Mouse (Mus musculus) cerebellum, postnatal 4 days (tissue): ENCODE results near the gene Plin4.
"Not testable (repeated sequence)": the region's sequence is repeated elsewhere in the genome, so short reads cannot be mapped to it uniquely, and the experiment has no call there.

ENCODE experiments used
- DNase-seq, 2 experiments: peaks; one replicate each; pipeline ENCODE4 v3.0.0; 2022; ENCODE audit warnings: low spot score in 2 of 2, mixed read lengths in 1 of 2

The Plin4 gene

DNA sequence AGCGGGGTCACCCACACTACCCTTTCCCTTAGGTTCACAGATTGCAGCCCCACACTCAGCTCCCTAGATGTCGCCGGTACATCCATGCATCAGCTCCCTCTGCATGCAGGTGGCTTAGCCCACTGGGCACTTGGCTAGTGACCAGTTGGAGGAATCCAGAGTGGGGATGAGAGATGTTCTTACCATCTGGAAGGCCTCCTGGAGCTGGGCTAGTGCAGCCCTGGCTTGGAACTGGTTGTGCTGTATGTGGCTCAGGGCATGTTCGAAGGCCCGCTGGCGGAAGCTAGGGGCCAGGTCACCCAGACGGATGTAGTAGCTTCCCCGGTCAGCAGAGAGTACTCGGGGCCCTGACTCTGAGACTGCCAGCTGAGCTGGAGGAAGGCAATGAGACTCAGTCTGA lies 6.7 kb downstream of the Plin4 start:
- DNase-seq = no peak

DNA sequence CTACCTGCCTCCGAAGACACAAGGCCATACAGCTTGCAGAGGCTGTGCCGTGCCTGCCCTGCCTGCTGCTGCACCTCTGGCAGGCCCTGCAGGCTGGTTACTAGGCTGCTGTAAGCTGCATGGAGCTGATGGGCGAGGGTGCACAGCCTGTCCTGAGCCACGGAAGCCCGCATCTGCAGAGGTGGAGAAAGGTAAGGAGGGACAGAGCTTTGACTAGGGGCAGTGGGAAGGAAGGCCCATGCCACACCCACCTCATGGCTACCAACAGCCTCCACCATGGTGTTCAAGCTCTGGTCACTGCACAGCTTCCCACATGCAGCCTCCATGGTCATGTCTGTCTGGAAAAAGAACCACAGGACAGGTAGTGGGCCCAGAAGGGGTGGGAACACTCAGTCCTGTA lies 7.4 kb downstream of the Plin4 start:
- no peak for DNase-seq

DNA sequence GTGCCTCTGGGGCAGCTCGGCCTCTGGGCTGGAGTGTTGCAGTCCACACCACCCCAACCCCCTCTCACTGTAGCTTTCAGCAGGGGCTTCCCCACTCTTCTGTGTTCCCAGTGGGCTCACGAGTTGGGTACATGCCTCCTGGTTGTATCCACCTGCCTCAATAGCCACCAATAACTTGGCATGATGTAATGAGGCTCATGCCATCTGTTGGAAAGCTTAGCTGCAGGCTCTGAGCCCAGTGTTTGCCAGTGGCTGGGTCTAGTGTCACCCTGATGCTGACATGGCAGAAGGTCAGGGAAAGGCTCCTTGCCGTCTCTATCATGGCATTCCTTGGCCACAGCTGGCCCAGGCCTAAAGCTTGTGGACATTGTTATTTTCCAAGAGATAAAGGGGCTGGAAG lies 8.8 kb downstream of the Plin4 start:
- no peak for DNase-seq

DNA sequence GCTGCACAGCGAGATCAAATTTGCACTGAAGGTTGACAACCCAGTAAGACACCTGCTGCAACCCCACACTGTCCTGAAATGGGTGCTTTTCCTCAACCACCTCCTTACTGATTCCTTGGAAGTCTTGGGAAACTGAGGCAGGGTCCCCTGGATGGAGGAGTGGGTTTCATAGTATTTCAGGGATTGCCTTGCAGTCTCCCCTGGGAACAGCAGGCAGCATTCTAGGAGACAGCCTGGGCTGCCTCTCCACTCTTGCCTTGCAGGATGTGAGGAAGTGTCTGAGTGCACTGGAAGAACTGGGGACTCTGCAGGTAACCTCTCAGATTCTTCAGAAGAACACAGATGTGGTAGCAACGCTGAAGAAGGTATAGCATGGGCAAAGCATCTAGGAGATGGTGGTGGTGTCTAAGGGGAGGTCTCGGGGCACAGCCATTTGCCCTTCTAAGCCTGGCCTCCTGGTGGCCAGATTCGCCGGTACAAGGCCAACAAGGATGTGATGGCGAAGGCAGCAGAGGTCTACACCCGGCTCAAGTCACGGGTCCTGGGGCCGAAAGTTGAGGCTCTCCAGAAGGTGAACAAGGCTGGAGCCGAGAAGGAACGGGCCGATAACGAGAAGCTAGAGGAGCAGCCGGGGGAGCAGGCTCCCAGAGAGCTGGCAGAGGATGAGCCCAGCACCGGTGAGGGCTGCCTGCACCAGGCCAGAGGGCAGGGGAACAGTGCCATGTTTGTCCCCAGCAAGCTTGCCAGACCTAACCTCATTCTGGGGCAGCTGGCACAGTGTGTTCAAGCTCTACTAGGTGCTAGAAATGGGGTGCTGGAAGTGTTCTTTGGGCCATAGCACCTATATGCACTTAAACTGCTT lies 10.7 kb downstream of the Plin4 start:
- no peak for DNase-seq

DNA sequence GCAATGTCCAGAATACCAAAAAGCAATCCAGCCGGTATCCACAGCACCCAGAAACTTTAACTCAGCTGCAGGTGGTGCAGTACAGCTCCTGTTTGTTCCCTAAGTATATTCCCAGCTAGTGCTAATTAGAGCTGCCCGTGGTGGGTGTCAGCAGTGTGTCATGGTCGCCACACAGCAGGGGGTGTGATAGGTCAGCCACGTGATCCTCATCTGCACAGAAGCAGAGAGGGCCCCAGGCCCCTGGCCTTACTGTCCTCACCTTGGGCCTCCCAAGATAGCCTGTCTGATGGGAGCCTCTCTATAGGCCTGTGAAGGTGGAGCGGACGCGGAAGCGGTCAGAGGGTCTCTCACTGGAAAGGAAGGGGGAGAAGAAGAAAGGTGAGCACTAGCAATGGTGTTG lies 11.4 kb downstream of the Plin4 start:
- no peak for DNase-seq

DNA sequence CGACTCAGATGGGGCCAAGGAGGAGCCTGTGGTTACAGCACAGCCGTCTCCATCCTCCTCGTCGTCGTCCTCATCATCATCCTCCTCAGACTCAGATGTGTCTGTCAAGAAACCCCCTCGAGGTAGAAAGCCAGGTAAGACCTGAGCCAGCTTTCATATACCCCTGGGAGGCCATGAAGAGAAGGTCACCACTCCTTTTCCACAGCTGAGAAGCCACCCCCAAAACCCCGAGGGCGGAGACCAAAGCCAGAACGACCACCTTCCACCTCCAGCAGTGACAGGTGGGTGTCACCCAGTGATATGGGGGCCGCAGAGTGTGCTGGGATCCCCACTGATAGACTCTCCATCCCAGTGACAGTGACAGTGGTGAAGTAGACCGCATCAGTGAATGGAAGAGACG lies 12.7 kb downstream of the Plin4 start:
- no peak for DNase-seq

DNA sequence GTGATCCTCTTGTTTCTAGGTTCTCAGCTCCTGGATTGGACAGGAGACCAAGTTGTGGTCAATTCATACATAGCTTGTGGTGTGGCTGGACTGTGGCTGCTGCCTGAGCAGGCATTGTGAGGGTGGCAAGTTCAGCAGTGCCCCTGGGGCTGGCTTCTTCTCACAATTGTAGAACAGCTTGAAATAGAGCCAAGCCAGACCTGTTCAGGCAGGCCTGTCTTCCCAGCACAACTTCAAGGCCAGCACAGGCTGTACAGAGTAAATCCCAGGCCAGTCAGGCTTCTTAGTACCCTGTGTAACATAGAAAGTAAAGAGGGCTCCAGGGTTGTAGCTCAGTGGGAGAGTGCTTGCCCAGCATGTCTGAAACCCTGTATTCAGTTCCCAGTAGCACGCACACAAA lies 16.8 kb downstream of the Plin4 start:
- no peak for DNase-seq

DNA sequence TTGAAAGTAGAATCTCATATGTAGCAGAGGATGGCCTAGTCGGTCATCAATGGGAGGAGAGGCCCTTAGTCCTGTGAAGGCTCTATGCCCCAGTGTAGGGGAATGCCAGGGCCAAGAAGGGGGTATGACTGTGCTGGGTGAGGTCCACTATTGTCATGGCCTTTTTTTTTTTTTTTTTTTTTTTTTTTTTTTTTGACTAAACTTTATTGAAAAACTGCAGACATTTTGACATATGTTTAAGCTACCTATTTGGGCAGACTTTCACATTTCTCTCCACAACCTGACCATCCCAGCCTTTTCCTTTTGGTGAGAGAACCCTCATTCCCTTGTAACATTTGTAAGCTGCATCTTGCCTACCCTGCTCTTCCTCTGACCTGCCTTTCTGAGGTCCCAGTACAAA lies 17.3 kb downstream of the Plin4 start:
- no peak for DNase-seq

DNA sequence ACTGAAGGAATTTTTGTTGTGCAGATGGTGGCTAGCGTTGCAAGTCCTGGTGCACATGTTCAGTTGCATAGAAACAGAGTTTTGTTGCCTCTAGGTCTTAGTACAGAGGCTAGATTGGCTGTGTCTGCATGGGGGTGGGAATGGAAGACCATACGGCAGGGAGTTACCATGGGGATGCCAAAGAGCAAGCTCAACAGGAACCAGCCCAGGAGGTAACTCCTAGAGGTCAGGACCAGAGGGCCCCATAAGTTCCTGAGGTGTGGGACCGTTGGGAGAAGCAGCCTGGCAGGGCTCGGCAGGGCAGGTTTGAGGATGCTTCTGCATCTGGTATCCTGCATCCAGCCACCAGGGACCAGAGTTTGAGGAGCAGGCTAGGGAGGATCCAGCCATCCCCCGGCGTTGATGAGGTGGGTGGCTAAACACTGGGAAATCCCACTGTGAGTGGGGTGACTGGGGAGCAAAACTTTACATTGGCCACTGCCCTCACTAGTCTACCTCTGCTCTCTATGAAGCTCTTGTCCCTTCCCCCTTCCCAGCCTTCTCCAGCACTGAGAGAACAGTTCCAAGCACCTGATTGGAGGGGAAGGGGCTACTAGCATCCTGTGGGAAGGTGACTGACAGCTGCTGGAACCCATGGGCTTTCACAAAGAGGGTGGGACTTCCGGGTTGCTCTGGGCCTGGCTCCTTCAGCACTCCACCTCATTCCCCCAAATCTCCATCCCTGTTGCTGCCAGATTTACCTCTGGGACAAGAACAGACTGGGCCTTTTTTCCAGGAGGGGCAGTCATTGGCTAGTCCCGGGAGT lies 28.6 kb downstream of the Plin4 start:
- DNase-seq = peak in 1 of 2 experiments; percentile 40

DNA sequence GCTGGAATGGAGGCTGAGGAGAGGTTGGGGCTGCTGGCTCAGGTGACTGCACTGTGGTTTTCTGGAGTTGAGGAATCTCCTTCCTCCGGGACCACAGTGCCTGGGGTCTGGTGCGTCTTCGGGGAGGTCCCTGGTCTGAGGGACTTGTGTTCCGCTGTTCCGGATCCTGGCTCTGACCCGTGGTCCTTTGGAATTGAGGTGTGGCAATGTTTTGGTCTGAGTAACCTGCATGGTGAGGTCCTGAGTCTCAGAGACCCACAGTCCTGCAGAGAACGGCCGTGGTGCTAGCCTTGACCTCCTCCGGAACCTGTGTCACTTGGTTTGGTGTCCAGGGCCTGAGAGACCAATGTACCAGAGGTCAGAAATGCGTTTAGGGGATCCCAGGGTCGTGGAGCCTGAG lies 29.7 kb downstream of the Plin4 start:
- no peak for DNase-seq

DNA sequence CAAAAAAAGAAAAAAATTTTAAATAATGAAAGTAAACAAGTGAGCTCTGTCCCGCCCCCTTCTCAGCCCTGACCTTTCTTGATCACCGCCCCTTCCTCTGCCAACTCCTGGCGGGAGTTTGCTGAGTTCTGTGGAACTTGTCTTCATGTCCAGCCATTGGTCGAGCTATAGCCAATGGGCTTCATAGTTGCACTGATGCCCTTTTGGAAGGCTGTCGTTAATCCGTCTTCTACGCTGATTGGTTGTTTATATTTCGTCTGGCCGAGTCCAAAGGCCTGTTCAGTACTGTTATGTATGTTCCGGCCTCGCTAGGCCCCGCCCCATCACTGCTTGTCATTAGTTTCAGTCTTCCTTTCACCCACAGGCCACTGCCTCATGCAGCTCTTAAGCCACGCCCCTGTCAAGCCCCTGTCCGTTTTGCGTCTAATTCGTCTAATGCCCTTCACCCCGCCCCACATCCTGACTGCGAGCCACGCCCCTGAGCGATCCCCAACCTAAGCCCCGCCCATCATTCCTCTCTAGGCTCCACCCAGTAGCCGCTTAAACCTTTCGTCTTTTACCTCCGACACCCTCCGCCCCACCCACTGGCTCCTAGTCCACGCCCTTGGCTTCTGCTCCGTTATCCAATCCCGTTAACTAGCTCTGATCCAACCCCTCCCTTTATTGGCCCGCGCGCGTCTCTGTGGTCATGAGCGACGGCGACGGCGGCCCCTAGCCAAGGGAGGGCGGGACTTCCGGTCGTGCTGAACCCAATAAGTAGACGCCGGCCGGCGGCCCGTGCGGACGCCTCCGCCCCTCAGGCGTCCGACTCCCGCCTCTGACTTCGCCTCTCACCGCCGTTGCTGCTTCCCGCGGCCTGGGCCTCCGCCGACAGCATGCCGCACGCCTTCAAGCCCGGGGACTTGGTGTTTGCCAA lies 30.5 kb downstream of the Plin4 start, which contains the start of gene Hdgfl2:
Hdgfl2 (plus strand) TSS at position 755 of the 916 bp plus-strand sequence.
- DNase-seq = peak; percentile 96 to 99

DNA sequence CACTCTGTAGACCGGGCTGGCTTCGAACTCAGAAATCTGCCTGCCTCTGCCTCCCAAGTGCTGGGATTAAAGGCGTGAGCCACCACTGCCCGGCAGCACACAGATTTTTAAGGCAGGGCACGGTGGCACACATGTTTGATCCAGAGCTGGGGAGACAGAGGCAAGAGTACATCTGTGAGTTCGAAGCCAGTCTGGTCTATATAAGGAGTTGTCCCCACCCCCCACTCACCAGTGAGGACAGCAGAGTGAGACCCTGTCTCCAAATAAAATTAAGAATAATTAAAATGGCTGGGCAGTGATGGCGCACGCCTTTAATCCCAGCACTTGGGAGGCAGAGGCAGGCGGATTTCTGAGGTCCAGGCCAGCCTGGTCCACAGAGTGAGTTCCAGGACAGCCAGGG lies 31.2 kb downstream of the Plin4 start:
- DNase-seq = not testable (repeated sequence)

DNA sequence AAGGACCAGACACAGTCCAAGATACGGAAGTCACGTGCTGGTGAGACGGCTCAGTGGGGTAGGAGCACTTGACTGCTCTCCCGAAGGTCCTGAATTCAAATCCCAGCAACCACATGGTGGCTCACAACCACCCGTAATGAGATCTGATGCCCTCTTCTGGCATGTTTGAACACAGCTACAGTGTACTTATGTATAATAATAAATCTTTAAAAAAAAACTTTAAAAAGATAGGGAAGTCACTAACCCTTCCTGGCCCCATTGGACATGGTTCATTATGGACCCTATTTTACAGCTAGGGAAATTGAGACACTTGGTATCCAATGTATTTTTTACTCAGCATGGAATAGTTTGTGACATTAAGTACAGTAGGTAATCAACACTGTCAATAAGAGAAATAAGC lies 32.1 kb downstream of the Plin4 start:
- DNase-seq = no peak

DNA sequence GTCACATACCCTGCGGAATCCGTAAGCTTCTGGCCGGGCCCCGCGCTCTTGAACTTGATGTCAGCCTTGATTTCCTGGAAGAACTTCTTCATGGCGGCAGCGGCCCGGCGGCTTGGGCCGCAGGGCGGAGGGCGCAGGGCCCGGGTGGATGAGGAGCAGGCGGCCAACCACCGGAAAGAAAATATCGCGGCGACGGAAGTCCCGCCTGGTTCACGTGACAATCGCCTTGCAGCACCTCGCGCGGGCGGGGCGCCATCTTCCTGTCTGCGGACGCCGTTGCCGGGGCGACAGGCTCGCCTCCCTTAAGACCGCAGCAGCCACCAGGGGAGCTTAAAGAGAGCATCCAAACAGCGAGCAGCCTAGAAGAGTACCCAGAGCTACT lies 34.8 kb downstream of the Plin4 start, which contains the start of gene Ubxn6:
Ubxn6 (minus strand) TSS at position 202 of the 382 bp plus-strand sequence.
- DNase-seq = peak; percentile 95 to 96

DNA sequence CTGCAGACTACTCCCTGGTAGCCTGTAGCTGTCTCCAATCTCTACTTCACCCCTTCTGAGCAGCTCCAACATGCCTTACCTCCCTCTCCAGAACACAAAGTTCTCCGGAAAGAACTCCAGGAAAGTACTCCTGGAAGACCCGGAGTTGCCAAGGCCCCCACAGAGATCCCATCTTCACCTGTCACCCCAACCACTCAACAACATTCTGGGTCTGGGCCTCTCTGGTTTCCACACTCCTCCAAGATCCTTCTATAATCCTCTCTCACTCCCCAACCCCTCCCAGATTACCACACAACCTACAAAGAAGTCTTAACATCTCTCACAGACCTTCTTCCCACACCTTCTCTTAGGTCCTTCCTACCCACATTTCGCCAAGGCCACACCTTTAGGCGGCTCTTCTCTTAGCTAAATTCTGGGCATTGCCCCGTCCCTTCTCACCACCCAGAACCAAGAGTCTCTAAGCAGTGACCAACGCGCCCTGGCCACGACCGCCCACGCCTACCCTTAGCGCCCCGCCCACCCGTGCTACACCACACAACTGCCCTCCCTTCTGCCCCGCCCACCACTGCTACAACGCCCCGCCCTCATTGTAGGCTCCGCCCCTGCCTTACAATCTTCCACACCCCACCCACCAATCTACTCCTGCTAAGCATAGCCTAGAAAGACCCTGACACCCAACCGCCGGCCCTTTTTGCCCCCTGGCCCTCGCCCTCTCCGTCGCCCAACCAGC lies 35.3 kb downstream of the Plin4 start:
- peak; percentile 46 to 68 for DNase-seq

DNA sequence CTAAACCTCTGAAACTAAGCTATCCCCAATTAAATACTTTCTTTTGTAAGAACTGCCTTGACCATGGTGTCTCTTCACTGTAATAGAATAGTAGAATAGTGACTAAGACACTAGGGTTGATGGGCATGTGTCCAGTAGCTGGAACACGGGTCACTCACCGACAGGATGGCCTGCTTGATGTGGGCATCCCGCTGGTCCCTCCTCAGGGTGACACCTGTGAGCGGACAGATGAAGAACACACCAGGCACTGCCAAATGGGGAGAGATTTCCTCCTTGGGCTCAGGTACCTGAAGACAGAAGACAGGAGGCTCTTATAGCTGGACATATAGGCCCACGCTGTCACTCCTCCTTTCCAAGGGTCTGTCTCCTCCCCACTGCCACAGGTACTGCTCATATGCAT lies 37.4 kb downstream of the Plin4 start:
- DNase-seq = no peak

DNA sequence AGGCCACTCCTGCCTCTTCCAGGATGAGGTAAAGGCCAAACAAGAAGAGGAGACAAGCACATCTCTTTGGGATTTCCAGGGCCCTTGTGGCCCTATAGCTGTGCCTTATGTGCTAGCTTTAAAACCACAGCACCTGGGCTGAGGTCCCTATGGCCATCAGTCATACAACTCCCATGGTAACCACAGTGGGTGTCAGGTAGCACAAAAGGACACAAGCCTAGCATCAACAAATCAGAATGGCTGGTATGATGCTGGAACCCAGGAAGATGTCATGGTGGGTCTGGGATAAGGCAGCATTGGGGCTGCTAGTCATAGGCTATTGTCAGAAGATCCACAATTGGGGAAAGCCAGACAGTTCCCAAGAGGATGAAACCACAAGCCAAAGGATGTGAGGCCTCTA lies 38.5 kb downstream of the Plin4 start:
- no peak for DNase-seq

DNA sequence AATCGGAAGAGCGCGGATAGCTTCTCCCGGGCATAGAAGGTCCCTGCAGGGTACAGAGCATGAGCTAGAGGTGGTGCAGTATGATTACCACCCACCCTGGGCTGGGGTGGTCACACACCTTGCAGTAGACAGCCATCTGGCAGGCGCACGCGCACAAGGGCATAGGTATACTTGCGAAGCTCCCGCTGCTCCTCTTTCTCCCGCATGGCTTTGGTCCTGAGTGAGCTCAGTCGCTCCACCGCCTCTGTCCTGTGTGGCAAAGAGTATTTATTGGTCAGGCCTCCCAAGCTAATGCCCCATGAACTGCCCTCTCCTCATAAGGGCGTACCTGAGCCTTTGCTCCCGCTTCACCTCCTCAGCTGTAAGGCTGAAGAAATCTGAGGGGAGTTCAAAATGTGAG lies 40.5 kb downstream of the Plin4 start:
- DNase-seq = no peak

DNA sequence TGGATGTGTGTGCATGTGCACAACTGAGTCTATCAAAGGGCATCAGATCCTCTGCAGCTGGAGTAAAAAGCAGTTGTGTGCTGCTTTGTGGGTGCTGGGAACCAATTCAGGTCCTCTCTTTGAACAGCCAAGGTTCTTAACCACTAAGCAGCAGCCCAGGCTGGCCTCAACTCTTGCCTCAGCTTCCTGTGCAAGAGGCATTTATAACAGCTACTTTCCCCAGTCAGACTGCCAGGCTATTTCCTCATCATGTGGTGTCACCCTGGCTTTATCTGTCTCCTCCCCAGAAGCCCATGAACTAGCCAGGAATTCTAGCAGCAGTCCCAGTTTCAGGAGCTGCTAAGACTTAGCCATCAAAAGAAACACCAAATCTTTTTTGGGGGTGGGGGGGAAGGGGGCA lies 43.2 kb downstream of the Plin4 start:
- no peak for DNase-seq

DNA sequence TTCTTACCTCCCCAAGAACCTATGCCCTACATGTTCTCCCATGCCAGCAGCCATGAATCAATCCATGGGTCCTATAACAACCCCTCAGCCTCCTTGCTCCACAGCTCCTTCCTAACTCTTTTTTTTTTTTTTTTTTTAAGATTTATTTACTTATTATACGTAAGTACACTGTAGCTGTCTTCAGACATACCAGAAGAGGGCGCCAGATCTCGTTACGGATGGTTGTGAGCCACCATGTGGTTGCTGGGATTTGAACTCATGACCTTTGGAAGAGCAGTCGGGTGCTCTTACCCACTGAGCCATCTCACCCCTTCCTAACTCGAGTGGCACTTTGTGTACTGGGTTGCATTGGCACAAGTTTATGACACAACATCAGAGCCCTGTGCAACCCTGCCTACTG lies 43.9 kb downstream of the Plin4 start:
- DNase-seq = not testable (repeated sequence)

DNA sequence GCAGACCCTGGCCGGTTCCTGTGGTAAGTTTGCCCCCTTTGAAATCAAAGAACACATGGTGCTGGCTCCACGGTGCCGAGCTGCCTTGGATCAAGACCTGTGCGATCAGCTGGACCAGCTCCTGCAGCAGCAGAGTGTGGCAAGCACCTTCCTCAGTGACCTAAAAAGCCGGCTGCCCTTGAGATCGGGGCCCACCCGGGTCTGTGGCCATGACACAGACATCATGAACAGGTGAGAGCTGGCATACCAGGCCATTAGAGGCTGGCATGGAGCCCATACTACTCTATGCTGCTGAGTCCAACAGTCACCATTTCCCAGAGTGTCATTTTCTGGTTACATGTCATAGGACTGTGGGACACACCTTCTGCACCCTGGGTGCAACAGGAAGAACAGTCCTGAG lies 47.5 kb downstream of the Plin4 start:
- no peak for DNase-seq
